Mouse (Mus musculus) frontal cortex, adult 2 months (tissue): ENCODE results near the gene Cdsn. TPM values are rescaled to one million over a fixed set of nuclear protein-coding genes. Genes with fewer than 3 reads are reported as not detected.

Experiments used
- DNase-seq, 2 experiments: peaks; one replicate each; pipeline ENCODE4 v3.0.0; 2022; ENCODE audit warnings: low spot score in 1 of 2; ENCODE audit errors: extremely low spot score in 1 of 2
- polyA plus RNA-seq: library from polyadenylated mRNA; depleted of rRNA; stranded (reverse); fragments of >200 nt; gene quantifications from 2 replicates; pipeline ENCODE4 v1.2.3, GENCODE M21; 2012

Cdsn gene
- polyA plus RNA-seq, 1 experiment, result 0.70 TPM

DNA sequence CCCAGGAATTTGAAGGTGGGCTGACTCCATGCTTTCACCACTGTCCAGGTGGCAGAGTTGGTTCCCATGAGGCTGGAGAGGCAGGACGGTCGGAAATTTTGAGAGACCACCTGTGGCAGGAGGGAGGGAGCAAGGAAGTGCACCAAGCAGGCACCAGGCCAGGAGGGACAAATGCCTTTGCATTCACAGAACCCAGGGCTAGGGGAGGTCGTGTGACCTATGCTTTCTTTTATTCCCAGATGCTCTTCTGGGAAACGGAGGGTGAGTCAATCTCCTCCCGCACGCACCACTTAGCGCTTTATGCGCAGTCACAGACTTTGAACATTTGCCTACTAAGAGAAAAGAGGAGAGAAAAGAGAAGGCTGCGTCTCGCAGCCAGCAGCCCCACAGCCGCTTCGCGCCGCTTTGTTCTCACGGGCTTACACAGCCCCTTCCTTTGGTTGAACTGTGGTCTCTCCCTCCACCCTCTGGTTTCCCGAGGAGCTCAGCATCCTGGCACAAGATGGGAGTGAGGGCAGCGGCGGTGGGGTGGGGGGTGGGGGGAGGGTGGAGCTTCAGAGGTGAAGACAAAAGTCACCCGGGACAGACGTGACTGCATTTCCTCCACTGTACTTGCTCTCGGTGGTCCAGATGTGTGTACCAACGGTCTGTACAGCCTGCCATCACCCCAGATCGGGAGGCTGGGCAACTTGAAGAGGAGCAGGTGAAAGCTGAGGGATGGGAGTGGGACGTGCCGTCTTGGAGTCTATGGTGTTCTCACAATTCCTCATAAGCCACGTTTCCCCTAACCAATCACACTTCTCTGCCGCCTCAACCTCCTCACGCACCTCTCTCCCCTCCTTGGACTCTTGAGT lies 17.4 kb downstream of the Cdsn start:
- DNase-seq, result no peak

DNA sequence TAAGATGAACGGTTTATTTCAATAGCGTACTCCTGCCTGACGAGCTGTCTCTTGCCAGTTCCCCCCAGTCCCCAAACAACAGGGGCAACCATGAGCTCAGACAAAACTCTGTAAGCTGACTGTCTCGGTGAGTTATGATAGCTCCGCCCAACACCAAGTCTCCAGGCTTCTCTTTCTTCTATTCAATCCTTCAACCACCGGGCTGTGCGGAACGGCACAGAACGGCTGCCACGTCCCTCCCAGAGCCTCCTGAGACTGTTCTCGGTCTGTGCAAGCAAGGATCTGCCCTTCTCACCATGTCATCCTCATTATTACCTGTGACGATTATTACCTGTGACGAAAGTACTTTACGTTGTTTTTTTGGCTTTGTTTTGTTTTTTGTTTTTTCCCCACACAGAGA lies 18.9 kb downstream of the Cdsn start:
- no peak for DNase-seq

DNA sequence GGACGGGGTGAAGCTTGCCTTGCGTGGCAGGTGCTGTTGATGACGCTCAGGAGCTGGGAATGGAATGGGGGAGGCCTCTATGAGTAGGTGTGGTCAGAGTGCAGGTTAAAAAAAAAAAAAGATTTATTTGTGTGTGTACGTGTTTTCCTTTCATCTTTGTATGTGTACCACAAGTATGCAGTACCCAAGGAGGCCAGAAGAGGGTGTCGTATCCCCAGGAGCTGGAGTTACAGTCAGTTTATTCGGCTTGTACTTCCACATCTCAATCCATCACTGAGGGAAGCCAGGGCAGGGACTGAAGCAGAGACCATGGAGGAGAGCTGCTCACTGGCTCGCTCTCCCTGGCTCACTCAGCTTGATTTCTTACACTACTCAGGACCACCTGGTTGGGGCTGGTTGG lies 19.5 kb downstream of the Cdsn start:
- no peak for DNase-seq

DNA sequence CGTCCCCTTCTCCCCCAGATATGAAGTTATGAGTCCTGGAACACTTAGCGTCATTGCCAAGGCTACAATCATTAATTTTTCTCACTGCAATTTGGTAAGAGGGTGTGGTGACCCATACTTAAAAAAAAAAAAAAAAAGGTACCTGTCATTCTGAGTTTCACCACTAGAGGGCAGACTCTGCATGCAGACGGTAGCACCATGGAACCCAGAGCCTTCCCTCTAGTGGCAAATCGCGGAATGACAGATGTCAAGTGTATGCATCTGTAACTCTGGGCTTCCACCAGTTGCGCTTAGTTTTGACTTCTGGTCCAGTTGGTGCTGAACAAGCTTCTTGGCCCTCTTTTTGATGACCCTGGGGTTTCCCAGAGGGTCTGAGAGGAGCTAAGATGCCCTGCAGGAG lies 26.3 kb downstream of the Cdsn start:
- peak in 1 of 2 experiments; percentile 91 for DNase-seq

DNA sequence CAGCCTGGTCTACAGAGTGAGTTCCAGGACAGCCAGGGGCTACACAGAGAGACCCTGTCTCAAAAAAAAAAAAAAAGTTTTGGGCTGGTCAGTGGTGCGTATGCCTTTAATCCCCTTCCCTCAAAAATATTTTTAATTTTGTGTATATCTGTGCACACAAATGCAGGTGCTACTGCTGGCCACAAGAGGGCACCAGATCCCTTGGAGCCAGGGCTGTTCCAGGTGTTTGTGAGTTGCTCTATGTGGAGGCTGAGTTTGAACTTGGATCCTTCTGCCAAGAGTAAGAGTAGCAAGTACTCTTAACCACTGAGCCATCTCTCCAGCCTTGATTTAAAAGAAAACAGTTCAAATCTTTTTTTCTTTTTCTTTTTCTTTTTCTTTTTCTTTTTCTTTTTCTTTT lies 31.0 kb downstream of the Cdsn start:
- no peak for DNase-seq

DNA sequence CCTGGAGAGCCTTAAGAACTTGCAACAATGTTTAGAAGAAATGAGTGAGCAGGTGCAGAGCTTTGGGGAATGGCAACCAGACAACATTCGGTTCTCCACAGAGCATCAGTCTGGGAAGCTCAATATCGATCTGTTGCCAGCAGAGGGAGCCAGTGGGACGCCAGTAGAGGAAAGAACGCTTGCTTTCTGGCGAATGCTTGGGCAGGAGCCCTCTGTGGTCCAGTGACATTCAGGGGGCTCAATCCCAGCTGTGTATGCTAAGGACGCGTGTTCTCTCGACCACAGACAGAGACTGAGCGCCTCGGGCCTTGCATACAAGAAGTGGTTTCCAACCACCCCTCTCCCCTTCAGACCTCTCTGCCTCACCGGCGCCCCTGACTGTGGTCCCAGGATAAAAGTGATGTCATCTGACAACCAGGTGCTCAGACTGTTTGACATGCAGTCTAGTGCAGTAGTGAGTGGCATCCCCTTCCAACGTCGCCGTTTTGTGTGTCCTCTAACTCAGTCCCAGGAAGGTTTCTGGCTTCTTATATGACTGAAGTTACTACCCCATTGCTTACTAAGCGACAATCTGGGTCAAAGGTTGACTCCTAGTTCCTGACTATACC lies 32.5 kb downstream of the Cdsn start:
- DNase-seq, result peak; percentile 63 to 95

DNA sequence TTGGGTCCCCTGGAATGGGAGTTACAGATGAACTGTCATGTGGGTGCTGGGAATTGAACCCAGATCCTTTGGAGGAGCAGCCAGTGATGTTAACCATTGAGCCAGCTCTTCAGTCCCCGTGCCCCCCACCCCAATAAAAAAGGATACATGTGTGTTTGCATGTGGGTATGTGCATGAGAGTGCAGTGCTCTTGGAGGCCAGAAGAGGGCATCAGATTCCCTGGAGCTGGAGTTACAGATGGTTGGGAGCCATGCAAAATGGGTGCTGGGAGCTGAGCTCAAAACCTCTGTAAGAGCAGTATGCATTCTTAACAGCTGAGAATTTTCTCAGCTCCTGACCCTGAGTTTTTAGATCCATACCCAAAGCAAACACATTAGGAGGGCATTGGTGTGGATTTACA lies 35.4 kb downstream of the Cdsn start:
- DNase-seq, result no peak

DNA sequence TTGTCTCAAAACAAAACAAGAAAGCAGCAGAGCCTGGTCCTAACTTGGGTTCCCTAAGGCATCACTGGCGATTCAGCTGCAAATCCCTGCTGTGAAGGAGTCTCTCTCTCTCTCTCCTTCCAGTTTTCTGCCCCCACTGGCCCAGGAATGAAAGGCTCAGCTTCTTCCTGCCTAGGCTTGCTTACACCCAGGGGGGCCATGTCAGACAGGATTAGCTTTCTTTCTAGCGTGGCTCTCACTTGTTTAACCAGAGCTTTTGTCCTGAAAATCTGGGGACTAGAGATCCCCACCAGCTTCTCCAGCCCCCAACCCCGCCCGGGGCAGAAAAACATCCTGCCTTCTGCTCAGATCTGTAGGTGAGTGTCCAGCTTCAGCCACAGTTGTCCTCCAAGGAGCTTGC lies 36.5 kb downstream of the Cdsn start:
- no peak for DNase-seq

DNA sequence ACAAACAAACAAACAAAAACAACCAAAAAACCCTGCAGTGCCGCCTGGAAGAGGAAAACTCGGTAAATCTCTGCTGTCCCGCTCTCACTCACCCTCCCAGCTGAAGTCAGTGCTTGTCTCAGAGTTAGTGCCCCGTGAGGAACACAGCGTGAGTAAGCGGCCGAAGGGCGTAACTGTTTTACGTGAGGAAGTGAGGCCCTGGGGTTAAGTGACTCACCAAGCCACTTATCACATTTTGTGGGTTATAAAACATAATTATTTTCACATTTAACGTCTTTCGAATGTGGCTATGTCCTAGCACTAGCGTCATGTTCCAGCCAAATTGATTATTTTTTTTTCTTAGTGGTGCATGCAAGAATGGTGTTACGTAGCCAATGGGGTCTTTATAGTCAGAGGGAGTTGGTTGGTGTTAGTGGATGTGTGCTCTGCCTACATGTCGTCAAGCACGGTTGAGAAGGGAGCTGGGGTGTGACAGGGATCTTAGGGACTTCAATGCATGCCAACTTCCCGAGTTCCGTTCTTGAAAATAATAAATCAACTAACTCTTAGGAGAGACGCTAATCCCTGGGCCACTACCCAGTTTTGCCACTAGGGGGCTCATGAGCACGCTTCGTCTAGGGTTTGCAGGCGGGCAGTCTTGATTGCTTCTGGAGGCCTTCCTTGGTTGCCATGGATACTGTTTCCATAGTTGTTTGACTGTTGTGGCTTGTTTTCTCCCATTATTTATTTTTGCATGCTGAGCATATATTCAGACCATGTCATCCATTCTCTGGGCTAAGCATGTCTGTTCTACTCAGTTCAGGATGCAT lies 38.7 kb downstream of the Cdsn start:
- peak; percentile 53 to 92 for DNase-seq

DNA sequence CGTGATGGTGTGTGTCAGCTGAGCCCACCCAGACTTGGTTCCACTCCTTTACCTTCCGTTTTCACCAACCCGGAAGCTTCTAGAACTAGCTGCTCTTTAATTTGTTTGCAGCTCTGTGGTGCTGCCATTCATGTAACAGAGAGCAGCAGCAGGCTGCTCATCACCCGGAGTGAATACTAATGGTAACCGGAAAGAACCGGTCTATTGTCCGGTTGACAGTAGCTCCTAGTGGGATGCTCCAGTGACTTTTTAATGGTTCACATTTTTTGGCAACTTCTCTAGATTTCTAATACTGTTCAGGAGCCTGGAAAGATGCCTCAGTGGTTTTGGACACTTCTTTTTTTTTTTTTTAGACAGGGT lies 39.3 kb downstream of the Cdsn start:
- no peak for DNase-seq

DNA sequence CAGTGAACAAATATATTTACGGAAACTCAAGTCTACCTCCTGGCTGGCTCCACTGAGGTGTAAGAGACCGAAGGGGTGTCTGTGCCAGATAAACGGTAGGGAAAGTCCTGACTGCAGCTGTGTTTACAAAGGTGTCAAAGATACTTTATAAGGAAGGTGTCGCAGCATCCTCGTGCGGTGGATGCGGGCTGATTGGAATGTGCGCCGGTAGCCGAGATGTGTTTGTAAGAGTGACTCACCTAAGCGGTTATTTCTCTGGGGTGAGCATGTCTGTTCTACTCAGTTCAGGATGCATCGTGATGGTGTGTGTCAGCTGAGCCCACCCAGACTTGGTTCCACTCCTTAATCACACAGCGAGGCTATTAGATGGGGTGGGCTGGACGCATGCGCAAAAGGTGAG lies 39.8 kb downstream of the Cdsn start:
- peak in 1 of 2 experiments; percentile 15 for DNase-seq

DNA sequence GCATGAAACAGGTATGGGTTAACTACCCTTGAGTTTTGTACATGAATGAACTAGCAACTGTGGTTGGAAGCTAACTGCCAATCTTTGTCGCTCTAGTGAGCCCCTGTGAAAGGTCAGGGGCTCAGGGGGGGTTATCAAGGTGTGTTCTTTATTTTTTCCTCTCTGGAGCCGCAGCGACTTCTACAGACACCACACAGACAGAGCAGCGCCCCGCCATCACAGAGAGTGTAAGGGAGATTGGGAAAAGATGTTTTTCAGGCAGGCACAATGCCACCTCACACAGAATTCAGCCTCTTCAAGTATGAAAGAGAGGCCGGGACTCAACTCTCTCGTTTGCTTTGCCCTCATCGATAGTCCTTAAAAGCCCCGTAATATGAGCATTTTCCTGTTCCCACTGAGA lies 40.2 kb downstream of the Cdsn start:
- DNase-seq, result no peak

DNA sequence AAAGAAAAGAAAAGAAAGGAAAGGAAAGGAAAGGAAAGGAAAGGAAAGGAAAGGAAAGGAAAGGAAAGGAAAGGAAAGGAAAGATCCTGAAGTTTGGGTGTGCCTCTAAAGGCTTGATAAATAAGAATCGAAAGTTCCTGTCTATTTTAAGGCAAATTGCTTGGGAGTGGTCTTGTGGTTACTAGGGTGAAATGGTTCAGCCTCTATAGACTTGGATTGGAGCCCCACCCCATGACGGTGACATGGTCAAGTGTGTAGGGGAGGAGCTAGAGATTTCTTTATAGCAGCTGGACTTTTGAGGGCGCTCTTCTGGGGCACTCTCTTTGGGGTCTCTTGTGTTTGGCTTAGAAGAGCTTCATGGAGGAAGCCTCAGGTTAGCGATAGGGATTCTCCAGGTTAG lies 41.9 kb downstream of the Cdsn start:
- DNase-seq, result no peak

DNA sequence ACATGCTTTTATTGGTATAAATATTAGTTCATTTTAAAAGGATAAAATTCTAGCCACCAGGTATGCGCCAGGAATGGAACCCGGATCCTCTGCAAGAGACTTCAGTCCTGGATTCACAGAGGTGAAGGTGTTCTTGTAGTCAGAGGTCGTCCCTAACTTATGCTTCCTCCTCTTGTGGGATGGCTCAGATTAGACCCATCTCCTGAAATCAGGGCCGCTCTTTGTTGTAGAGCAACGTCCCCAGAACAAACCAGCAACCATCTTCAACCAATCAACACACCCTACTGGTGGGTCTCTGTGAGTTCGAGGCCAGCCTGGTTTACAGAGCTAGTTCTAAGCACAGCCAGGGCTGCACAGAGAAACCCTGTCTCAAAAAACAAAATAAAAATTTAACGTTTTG lies 42.5 kb downstream of the Cdsn start:
- DNase-seq, result no peak

DNA sequence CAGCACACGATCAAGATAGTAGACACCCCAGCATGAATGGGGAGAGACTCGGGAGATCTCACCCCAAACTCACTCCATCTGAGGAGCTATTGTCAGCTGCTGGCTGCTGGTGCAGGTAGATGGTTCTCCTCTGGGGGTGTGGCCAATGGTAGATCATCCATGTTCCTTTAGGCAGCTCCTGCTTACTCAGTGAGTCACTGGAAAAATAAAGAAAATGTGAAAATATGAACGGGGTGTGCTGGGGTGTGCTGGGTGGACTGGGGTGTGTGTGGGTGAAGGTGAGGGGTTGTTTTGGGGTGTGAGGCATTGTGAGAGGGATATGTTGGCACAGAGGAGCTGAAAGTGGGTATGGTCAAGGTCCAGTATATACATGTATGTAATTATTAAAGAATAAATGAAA lies 45.5 kb downstream of the Cdsn start:
- DNase-seq, result no peak

DNA sequence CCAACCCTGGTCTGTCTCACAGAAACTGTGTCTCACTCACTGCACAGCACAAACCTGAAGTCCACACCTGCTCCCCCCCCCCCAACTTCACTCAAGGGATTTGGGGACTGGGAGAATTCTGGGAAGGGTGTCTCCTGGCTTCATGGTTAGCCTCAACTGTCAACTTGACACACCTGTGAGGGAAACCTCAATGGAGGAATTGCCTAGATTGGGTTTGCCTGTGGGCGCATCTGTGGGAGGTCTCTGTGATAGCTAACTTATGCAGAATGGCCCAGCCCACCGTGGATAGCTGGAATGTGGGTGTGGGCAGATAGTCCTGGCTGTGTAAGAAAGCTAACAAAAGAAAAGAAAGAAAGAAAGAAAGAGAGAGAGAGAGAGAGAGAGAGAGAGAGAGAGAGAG lies 49.3 kb downstream of the Cdsn start, which contains the start of gene Sfta2:
Sfta2 (plus strand) TSS at position 301 of the 400 bp plus-strand sequence.
- DNase-seq, result no peak

DNA sequence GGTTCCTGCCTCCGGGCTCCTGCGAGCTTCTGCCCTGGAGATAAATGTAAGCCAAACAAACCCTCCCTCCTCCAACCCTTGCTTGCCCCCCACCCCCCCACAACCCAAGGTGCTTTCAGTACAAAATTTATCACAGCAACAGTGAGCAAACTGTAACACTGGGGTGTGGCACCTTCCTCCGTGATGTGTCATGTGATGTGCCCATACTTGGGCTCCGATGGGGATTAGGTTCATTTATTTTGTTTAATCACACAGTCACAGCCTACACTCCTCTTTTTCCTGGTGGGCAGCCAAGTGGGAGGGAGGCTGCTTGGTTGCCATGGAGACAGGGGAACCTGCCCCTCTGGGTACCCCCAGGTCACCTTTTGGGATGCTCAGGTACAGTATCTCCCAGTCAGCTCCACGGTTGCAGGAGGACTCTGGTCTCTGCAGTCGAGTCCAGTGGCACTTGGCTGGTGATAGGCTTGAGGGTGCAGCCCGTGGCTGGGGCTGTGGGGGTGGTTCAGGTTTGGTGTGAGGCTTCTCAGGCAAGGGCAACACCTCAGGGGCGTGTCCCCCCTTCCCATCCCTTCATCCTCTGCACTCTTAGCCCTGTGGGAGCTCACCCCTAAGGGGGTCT lies 49.9 kb downstream of the Cdsn start:
- DNase-seq, result no peak
